Mouse (Mus musculus): ENCODE measurements around the gene Ascl3. TPM values are rescaled to one million over a fixed set of nuclear protein-coding genes. Genes with fewer than 3 reads are reported as not detected.

Gene Ascl3
- total RNA-seq, 4 experiments from 2014 or later = 0.46 to 0.99 TPM; not detected in 2

- DNase-seq = peak; percentile 20
Measured at GRCm38 (mm10) chr7:109708961-109709382, 22.6 kb downstream of the Ascl3 start.

GRCm38 (mm10) chr7:109707023-109707785 is 24.3 kb downstream of the Ascl3 start:
- peak; percentile 26 for DNase-seq

GRCm38 (mm10) chr7:109704461-109704860 is 27.1 kb downstream of the Ascl3 start:
- DNase-seq = no peak

- no peak for DNase-seq
Measured at GRCm38 (mm10) chr7:109704016-109704377, 27.5 kb downstream of the Ascl3 start.

GRCm38 (mm10) chr7:109703190-109704015 is 28.1 kb downstream of the Ascl3 start, which contains the start of the genes St5 and Akip1:
Gene St5, minus strand, starts transcription at chr7:109703605.
Gene Akip1, plus strand, starts transcription at chr7:109703690.
- DNase-seq = peak; percentile 94

GRCm38 (mm10) chr7:109702721-109703120 is 28.8 kb downstream of the Ascl3 start:
- DNase-seq = no peak

GRCm38 (mm10) chr7:109700213-109700612 is 31.3 kb downstream of the Ascl3 start:
- DNase-seq = no peak

GRCm38 (mm10) chr7:109695339-109695726 is 36.2 kb downstream of the Ascl3 start:
- DNase-seq = no peak

- no peak for DNase-seq
Measured at GRCm38 (mm10) chr7:109694576-109695338, 36.8 kb downstream of the Ascl3 start.

- DNase-seq = no peak
Measured at GRCm38 (mm10) chr7:109690961-109691360, 40.6 kb downstream of the Ascl3 start.

- DNase-seq = no peak
Measured at GRCm38 (mm10) chr7:109690101-109690500, 41.4 kb downstream of the Ascl3 start.

GRCm38 (mm10) chr7:109686585-109687128 is 44.9 kb downstream of the Ascl3 start:
- DNase-seq = no peak

- DNase-seq = no peak
Measured at GRCm38 (mm10) chr7:109680879-109681278, 50.6 kb downstream of the Ascl3 start.

GRCm38 (mm10) chr7:109680284-109680683 is 51.2 kb downstream of the Ascl3 start:
- no peak for DNase-seq

Other genes starting within 250 kb of the Ascl3 start
- under 1 TPM; 0.17 to 0.42 (median 0.35) TPM for gene Trim66, start 223.6 kb downstream of the Ascl3 start, total RNA-seq (2022)
- gene Rpl27a, start 212.6 kb downstream of the Ascl3 start, total RNA-seq (2022) = 100 to 1,000 TPM; 217 to 234 (median 223) TPM
- 10 to 100 TPM; 26.9 to 62.4 (median 40.9) TPM for gene St5, start 28.1 kb downstream of the Ascl3 start, total RNA-seq (2022)
- 10 to 100 TPM; 21.7 to 30.6 (median 23.6) TPM for gene Akip1, start 28.0 kb downstream of the Ascl3 start, total RNA-seq (2022)
- under 1 TPM in 1 of 4 experiments, not detected in 3; 0.44 TPM for gene BC051019, start 7.9 kb downstream of the Ascl3 start, total RNA-seq (2022)
- gene Tmem9b, start 21.1 kb upstream of the Ascl3 start, total RNA-seq (2022) = 10 to 100 TPM; 48.7 to 52.2 (median 51.1) TPM
- gene Nrip3, start 50.3 kb upstream of the Ascl3 start, total RNA-seq (2022) = 1 to 10 TPM in 1 of 4 experiments, under 1 TPM in 3; 0.38 to 1.3 (median 0.63) TPM
- 1 to 10 TPM in 3 of 4 experiments, under 1 TPM in 1; 0.49 to 1.2 (median 1.1) TPM for gene Scube2, start 134.0 kb upstream of the Ascl3 start, total RNA-seq (2022)
- gene Dennd5a, start 228.7 kb upstream of the Ascl3 start, total RNA-seq (2022) = 100 to 1,000 TPM; 171 to 249 (median 219) TPM

Data from adrenal gland, adult 8-10 months (tissue).